Mouse (Mus musculus) limb, embryonic 14.5 days (tissue): Measurements from ENCODE around the gene Cd47. TPM values are rescaled to one million over a fixed set of nuclear protein-coding genes. Genes with fewer than 3 reads are reported as not detected.

Source experiments
- ATAC-seq: fragments of 200-750 bp; cut with Nextera tagmentation; 2 replicates; pipeline ENCODE4 v1.8.0; 2017; ENCODE audit warnings: low read depth, moderate number of reproducible peaks, moderate TSS enrichment; ENCODE audit not compliant: low FRiP score
- DNase-seq: peaks from one replicate; pipeline ENCODE4 v3.0.0-alpha.2; 2015; ENCODE audit warnings: low spot score
- H3K27ac ChIP-seq: fragments of 300-500 bp; sonication (generic); replicated peaks from 2 replicates; pipeline ENCODE4 v1.5.1; 2014; ENCODE audit warnings: low read depth, mild to moderate bottlenecking, low read length, moderate library complexity, mixed read lengths
- H3K27me3 ChIP-seq: fragments of 300-500 bp; sonication (generic); 2 replicates; pipeline ENCODE4 v1.6.1; 2014; ENCODE audit warnings: low read length, mixed read lengths; ENCODE audit not compliant: control insufficient read depth, insufficient read depth
- H3K36me3 ChIP-seq: fragments of 300-500 bp; sonication (generic); 2 replicates; pipeline ENCODE4 v1.6.1; 2014; ENCODE audit warnings: mild to moderate bottlenecking, low read length, moderate library complexity, mixed read lengths; ENCODE audit not compliant: control insufficient read depth, insufficient read depth
- H3K4me1 ChIP-seq: fragments of 300-500 bp; sonication (generic); 2 replicates; pipeline ENCODE4 v1.6.1; 2014; ENCODE audit warnings: antibody characterized with exemption, low read length, mixed read lengths; ENCODE audit not compliant: control insufficient read depth, insufficient read depth
- H3K4me2 ChIP-seq: fragments of 300-500 bp; sonication (generic); replicated peaks from 2 replicates; pipeline ENCODE4 v1.6.1; 2014; ENCODE audit warnings: low read depth, mild to moderate bottlenecking, low read length, moderate library complexity; ENCODE audit not compliant: severe bottlenecking
- H3K4me3 ChIP-seq: fragments of 300-500 bp; sonication (generic); replicated peaks from 2 replicates; pipeline ENCODE4 v1.5.1; 2014; ENCODE audit warnings: low read length
- H3K9ac ChIP-seq: fragments of 300-500 bp; sonication (generic); 2 replicates; pipeline ENCODE4 v1.6.1; 2014; ENCODE audit warnings: mild to moderate bottlenecking, low read depth, low read length, moderate library complexity; ENCODE audit not compliant: severe bottlenecking
- H3K9me3 ChIP-seq: fragments of 300-500 bp; sonication (generic); 2 replicates; pipeline ENCODE4 v1.6.1; 2016; ENCODE audit warnings: low read length; ENCODE audit not compliant: control insufficient read depth
- POLR2A ChIP-seq: fragments of 200-500 bp; IDR thresholded peaks from 2 replicates; pipeline ENCODE4 v1.8.0; 2012; ENCODE audit warnings: inconsistent platforms, mild to moderate bottlenecking, moderate library complexity, borderline replicate concordance; ENCODE audit not compliant: insufficient read depth, insufficient read length; ENCODE audit errors: extremely low read depth
- WGBS: fragments of 180-500 bp; shearing (Covaris S2); extraction: QIAGEN DNeasy Blood & Tissue Kit; methylation state at CpG from one replicate; pipeline ENCODE4 v1.1.7; 2014; 5-methylcytosine and 5-hydroxymethylcytosine counted together
- polyA plus RNA-seq, 2 experiments: library from polyadenylated mRNA; depleted of rRNA in 1 of 2; stranded (reverse) in 1 of 2; unstranded in 1 of 2; fragments of >200 nt; fragmentation: Nextera tagmentation in 1 of 2; extraction: Ambion mirVana in 1 of 2; gene quantifications; 2 replicates each; pipeline versions ENCODE4 v1.2.1 to v1.2.3; 2012 to 2014

Gene Cd47
- polyA plus RNA-seq, 2 experiments, result 29.5 to 91.0 TPM

DNA sequence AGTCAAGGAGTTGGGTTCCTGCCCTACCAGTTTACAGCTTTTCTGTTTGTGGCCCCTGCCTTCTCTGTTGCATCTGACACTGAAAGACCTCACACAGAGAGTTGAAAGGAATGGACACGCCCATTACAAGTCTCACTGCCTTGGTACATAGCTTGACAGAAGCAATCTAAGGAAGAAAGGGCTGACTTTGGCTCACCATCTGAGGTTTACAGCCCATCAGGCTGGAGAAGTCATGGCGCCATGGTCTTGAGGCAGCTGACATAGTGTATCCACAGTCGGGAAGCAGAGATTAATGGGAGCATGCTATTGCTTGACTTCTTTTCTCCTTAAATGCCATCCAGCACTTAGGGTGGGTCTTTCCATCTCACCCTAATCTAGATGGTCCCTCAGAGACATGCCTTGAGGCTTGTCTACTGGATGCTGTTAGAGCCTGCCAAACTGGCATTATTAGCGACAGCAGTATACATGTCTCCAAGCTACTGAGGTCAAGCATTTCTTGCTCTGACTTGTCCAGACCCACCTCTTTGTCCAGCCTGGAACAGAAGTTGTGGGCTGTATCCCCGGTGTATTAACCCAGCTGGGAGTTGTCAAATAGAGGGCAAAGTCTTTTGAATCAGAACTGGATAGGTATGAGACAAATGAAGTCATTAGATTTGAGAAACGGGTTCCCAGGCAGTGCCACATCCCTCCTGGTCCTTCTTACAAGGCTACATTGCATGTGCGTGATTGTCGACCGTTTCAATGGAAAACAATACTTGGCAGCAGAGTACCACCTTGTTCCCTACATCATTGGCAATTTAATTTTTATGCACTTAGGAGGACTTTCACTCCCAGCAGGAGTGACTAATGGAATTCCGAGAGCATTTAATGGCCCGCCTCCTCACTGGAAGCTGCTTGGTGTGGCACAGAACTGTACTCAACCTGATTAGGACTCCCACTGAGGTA, 115.5 kb downstream of the Cd47 start:
- TF ChIP-seq POLR2A, result no peak

DNA sequence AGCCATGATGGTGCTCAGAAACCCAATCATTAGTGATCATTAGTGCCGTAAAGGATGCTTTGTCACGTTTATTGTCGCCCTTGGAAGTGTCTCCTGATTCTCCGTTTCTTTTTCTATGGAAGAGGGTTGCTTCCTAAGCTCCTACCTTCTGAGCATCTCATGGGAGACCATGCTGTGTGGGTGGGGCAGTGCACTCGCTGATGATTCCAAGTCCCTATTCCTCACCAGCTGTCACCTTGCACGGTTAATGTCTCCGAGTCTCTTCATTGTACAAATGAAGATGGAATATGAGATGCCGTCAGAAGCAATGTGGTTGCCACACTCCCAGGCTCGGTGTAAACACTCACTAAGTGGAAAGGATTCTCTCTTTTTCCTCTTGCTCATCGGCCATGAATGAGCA, 119.9 kb downstream of the Cd47 start:
- no peak overlapping the region for H3K4me3 ChIP-seq
- H3K27me3 ChIP-seq, result no peaks in the 10 kb centered on the region
- DNase-seq (no peak), ATAC-seq (no peak)
- no peak overlapping the region for H3K27ac ChIP-seq
- H3K36me3 ChIP-seq, result no peaks in the 10 kb centered on the region; the same call in 1 of the 2 replicates
- H3K9me3 ChIP-seq, result 0 out of 2 replicates have a peak, but pooled peaks cover 3% of the 10 kb centered on the region
- peaks cover 15% of the 10 kb centered on the region for H3K4me1 ChIP-seq
- no peak overlapping the region for H3K9ac ChIP-seq
- TF ChIP-seq POLR2A, result no peak
- 86% methylated on average over 10 of the region's 10 CpGs for WGBS
- no peak overlapping the region for H3K4me2 ChIP-seq

More for the DNA sequence above, 115.5 kb downstream of the Cd47 start:
- WGBS, result 60% methylated on average over 11 of the region's 11 CpGs
- no peak overlapping the region for H3K27ac ChIP-seq
- 0 out of 2 replicates have a peak, but pooled peaks cover 3% of the 10 kb centered on the region for H3K9me3 ChIP-seq
- H3K9ac ChIP-seq, result no peak overlapping the region
- DNase-seq, result no peak
- no peaks in the 10 kb centered on the region for H3K27me3 ChIP-seq
- no peak overlapping the region for H3K4me2 ChIP-seq
- no peak for ATAC-seq
- H3K36me3 ChIP-seq, result peaks cover 2% of the 10 kb centered on the region; the same call in 1 of the 2 replicates
- no peak overlapping the region for H3K4me3 ChIP-seq
- H3K4me1 ChIP-seq, result no peaks in the 10 kb centered on the region; the same call in 1 of the 2 replicates

DNA sequence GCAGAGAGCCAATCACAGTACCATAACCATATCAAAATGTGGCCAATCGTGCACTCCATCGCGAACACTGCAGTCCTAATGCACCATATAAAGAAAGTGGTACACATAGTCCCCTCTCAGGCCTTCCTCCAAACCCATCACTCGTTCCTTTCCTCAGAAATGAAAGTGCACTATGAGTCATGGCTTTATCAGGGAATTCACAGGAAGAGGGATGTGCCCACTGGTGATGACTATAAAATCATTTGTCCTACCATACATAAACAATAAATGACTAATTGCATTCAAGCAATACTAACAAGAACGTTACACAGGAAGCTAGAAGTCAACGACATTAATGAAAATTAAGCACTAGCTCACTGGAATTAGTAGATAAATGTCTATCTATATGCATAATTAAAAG, 121.3 kb downstream of the Cd47 start:
- H3K27ac ChIP-seq, result no peak overlapping the region
- ATAC-seq (no peak), DNase-seq (no peak)
- H3K4me3 ChIP-seq, result no peak overlapping the region
- peaks cover 15% of the 10 kb centered on the region for H3K4me1 ChIP-seq
- 75% methylated on average over 6 of the region's 6 CpGs for whole genome bisulfite sequencing
- no peak overlapping the region for H3K4me2 ChIP-seq
- TF ChIP-seq POLR2A, result no peak
- no peaks in the 10 kb centered on the region; the same call in 1 of the 2 replicates for H3K36me3 ChIP-seq
- peaks cover 6% of the 10 kb centered on the region; the same call in 1 of the 2 replicates for H3K27me3 ChIP-seq
- H3K9ac ChIP-seq, result no peak overlapping the region
- H3K9me3 ChIP-seq, result 0 out of 2 replicates have a peak, but pooled peaks cover 3% of the 10 kb centered on the region

DNA sequence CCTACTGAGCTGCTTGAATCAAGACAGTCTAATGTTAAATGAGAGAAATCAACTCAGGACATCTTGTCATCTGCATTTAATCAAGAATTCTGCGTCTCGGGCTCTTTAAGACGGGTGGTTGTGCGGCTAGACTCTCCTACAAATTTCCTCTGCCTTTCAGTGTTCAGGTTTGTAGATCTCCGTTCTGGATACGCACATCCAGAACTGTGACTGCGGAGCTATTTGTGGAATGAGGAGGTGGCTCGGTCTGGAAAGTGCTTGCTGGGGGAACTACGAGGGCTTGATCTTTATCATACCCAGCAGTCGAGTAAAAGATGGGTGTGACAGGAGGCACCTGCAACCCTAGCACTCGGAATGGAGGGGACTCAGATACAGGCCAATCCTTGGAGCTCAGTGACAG, 121.8 kb downstream of the Cd47 start:
- H3K4me2 ChIP-seq, result no peak overlapping the region
- WGBS, result 48% methylated on average over 11 of the region's 11 CpGs
- H3K27me3 ChIP-seq, result peaks cover 6% of the 10 kb centered on the region; the same call in 1 of the 2 replicates
- H3K9me3 ChIP-seq, result 0 out of 2 replicates have a peak, but pooled peaks cover 3% of the 10 kb centered on the region
- no peak overlapping the region for H3K9ac ChIP-seq
- DNase-seq (no peak), ATAC-seq (no peak)
- no peak overlapping the region for H3K4me3 ChIP-seq
- no peak for TF ChIP-seq POLR2A
- H3K27ac ChIP-seq, result no peak overlapping the region
- H3K4me1 ChIP-seq, result peaks cover 15% of the 10 kb centered on the region
- no peaks in the 10 kb centered on the region; the same call in 1 of the 2 replicates for H3K36me3 ChIP-seq

DNA sequence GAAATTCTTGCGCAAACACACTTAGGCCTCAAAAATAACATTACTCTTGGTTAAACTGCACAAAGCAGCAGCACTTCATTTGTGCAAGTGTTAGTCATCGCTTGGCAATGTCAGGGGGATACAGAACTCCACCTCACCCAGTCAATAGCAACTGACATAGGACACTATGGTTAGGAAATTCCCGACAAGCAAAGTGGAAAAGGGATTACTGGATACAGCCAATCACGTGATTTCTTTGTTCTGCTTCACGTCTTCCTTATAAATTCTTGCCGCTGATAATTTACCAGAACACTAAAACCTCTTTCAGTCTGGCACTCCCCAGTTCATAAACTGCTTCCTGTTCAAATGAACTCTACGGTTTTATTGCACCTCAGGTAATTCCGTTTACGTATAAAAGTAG, 123.4 kb downstream of the Cd47 start:
- Histone ChIP-seq H3K9ac (no peak overlapping the region), H3K4me1 (peaks cover 15% of the 10 kb centered on the region), H3K9me3 (0 out of 2 replicates have a peak, but pooled peaks cover 3% of the 10 kb centered on the region), H3K27ac (0 out of 2 replicates have a peak overlapping the region, but pooled peaks have one; percentile 34), H3K36me3 (no peaks in the 10 kb centered on the region; the same call in 1 of the 2 replicates), H3K4me3 (no peak overlapping the region), H3K27me3 (peaks cover 6% of the 10 kb centered on the region; the same call in 1 of the 2 replicates), H3K4me2 (no peak overlapping the region)
- 21% methylated on average over 9 of the region's 9 CpGs for WGBS
- ATAC-seq, result peak; percentile 72; the same call in 1 of the 2 replicates
- DNase-seq, result peak; percentile 65
- no peak for TF ChIP-seq POLR2A
